Mouse (Mus musculus): ENCODE results near the gene Cacna1a. TPM values are rescaled to one million over a fixed set of nuclear protein-coding genes. Genes with fewer than 3 reads are reported as not detected.
"Not testable (repeated sequence)": the region's sequence is repeated elsewhere in the genome, so short reads cannot be mapped to it uniquely, and the experiment has no call there.

The Cacna1a gene
- total RNA-seq, 2 experiments from 2014 or later: 2.3 to 4.3 TPM

DNA sequence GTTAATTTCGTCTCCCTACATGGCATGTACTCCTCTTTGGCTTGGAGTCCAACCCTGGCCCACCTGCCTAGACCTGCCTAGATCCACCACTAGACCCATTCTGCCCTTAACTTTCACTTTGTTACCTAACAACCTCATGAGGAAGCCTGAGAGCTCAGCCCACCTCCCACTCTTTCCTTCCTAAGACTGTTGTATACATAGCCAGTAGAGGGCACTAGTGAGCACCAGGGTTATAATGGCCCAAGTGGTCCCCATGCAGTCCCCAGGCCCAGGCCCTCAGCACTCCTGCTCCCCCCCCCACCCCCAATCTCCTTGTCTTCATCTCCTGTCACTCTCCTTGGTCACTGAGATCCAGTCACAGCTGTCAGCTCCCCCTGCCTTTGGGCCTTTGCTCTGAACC is 86.2 kb downstream of the Cacna1a start:
- no peak for DNase-seq

DNA sequence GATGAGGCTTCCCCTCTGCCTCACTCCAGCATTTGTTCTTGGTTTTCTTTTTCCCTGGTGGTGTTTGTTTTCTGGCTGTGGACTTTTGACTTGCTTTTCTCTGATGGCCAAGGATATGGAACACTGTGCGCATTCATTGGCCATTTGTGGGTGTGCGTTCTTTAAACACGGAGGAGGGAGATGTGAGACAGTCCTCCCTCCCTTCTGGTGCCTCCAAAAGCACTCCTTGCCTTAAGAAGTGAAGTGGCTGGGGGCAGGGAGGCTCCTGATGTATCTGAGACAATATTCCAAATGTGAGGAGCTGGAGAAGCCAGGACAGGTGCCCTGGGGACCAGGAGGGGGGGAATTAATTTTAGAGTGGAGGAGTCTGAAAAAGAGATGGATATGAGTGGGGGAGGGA is 89.1 kb downstream of the Cacna1a start:
- DNase-seq: no peak

DNA sequence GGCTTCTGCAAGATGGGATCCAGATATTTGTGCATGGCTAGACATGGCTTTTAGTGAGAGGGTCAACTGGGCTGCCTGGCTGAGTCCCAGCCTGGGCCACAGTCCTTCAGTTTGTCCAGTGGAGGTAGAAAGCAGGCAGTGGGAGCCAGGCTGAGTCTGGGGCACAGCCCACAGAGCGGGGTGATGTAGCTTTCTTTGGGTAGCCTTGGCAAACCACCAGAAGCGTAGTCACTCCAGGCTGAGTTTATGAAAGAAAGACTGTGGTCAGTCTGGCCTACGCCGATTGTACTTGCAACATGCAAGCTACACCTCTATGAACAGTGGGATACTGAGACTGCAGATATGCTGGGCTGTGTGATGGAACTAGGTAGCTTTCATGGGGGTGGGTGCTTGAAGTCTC is 94.8 kb downstream of the Cacna1a start:
- DNase-seq: no peak

DNA sequence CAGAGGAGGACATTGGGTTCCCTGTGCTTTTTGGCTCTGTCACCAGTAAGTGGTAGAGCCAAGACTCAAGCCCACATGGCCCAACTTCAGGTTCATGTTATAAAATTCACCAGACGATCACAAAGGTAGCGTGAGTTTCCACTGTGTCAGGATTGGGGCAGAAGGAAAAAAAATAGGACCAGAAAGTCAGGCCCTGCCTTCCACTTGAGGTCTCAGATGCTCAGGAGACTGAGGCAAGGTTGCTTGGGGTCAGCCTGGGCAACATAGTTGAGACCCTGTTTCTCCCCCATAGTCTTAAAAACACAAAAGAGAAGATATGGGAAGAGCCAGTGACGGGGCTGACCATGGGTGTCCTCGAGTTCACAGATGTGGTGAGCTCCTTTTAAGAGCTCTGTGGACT is 97.1 kb downstream of the Cacna1a start:
- no peak for DNase-seq

DNA sequence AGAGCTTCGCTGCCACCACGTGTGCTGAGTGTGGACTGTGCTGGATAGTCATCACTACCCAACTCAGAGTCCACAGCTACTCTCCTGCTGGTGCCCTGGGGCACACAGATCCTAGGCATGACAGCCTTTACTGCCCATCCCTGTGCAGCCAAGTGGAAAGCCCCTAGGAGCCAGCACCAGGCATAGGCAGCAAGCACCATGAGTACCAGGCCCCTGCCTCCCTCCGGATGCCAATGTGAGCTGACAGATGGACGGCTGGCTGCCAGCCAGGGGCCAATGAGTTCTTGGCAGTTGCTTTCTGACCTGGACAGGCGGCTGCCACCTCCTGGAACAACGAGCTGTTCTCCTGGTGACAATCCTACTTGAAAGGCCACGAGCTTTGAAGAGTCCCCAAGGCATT is 97.6 kb downstream of the Cacna1a start:
- DNase-seq: peak; percentile 59 to 72

DNA sequence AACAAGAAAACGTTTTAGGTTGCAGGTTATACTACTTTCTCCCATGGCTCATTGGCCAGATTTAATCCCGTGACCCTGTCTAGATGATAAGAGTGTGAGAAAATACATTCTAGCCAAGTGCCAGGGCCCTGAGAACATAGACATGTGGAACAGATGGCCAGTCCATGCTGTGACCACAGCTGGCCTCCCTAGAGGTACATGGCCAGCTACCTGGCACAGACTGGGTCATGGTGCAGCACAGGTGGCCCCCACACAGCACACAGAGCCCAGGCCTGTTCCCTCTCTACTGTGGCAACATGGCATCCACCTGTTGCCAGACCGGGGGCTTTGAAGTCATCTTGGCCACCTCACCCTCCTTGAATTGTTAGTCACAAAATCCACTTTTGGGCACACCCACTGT is 101.0 kb downstream of the Cacna1a start:
- DNase-seq: no peak

DNA sequence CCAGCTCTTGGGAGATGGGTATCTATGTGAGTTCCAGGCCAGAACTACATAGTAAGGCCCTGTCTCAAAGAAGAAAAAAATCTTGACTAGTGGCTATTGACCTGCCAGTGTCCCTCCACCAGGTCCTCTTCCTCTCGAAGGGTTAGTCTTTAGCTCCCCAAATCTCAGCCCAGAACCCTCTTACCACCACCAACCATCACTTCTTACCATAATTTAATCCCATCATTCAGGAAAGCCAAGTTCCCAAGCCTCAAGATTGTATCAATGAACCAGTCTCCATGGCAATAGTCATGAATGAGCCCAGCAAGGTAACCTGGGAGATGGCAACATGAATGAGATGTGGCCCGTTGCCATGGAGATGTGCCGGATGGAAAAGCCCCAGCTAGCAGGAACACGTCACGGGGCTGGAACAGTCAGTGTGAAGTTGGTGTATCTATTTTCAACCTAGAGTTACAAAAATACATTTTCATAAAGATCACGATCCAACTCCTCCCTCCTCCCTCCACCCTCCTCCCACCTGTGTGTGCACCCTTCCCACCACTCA is 106.4 kb downstream of the Cacna1a start:
- DNase-seq: no peak

DNA sequence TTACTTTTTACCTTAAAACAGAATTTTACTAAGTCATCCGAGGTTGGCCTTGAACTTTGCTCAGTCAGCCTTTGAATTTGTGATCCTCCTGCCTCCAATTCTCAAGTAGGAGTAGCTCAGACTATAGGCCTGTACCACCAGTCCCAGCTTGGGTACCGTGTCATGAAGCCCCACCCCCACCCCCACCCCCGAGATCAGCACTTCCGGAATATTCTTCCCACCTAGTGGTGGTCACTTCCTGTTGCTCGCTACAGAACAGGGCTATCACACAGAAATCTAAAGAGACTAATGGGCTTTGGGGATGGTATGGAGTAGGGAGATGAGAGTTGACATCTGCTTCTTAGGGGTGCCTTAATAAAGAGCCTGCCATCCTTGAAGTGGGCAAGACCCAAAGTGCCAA is 112.9 kb downstream of the Cacna1a start:
- DNase-seq: no peak

DNA sequence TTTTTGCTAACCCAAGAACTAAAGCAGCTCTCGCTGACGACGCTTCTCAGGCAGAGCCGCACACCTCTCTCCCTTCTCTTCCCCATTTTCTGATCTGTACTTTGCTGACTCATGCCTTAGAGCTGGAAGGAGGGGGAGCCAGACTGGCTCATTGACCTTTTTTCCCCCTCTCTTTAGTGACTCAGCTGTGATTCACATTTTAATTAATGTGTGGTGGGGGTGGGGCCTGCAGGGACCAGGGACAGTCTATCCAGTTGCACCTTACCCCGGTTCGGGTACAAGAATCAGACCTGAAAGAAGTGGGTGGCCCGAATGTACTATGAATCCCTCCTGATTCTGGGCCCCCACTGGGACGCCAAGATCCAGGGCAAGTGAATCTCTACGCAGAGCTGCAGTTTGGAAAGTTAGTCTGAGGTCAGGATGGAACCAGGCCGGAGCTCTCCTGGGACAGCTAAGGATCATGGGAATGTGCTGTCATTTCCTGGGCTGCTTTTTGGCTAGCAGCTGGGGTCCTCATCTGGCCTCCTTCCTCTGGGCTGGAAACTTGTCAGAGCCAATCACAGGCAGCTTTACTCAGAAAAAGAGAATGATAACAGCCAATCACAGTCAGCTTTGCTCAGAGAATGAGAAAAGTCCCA is 113.5 kb downstream of the Cacna1a start:
- DNase-seq: peak; percentile 76 to 85

DNA sequence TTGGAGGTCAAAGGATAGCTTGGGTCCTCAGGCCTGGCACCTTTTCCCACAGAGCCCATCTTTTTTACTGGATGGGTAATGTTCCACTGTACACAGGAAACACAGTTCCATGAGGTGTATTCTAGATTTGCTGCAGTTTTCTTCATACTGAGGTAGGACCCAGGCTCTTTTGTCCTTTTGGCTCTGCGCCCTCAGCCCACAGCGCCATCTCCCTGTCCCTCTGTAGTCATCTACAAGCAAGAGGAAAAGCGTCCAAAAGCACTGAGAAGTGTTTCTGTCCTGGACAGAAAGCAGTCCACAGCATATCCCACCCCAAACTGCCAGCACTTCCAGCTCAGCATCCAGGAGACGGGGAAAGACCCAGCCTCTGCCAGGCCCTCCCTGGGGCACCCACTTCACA is 114.4 kb downstream of the Cacna1a start:
- DNase-seq: no peak

DNA sequence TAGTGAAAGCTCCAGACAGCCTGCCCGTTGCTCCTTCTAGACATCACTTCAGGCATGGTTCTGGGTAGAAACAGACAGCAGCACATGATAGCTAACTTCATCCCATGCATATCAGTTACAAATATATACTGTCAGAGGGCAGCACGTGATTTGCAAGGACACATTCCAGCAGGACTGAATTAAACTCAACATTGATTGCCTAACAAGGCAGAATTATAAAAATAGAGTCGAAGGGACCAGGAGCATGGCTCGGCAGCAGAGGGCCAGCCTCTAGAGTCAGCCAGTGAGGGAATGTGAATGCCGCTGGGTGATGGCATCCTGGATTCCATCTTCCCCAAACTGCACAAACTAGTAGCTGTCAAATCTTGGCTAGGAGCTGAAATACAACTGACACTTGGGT is 119.0 kb downstream of the Cacna1a start:
- no peak for DNase-seq

DNA sequence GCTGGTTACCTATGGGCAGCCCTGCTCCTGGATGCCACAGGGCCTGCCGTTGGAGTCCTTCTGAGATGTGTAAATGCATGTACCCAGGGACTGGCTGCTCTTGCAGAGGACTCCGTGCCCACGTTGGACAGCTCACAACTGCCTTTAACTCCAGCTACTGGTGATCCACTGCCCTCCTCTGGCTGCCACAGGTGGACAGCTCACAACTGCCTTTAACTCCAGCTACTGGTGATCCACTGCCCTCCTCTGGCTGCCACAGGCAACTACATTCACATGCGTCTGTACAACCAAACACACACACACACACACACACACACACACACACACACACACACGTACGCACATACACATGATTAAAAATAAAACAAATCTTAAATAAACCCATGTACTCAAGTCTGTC is 121.5 kb downstream of the Cacna1a start:
- DNase-seq: not testable (repeated sequence)

DNA sequence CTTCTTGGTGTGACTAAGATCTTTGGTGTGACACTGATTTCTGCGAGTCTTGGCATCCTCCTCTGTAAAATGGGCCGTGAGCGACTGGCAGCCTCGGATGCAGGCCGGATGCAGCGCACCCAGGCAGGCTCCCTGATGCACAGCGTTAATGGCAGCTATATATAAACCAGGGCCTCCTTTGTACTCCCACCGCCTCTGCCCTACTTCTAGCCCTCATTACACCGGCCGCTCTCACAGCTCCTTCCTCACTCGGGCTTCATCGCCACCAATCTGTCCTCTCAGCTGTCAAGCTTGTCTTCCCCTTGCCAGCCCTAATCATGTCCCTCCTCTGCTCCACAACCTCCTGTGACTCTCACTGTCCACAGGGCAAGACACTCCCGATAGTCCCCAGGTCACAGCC is 123.4 kb downstream of the Cacna1a start:
- DNase-seq: no peak

DNA sequence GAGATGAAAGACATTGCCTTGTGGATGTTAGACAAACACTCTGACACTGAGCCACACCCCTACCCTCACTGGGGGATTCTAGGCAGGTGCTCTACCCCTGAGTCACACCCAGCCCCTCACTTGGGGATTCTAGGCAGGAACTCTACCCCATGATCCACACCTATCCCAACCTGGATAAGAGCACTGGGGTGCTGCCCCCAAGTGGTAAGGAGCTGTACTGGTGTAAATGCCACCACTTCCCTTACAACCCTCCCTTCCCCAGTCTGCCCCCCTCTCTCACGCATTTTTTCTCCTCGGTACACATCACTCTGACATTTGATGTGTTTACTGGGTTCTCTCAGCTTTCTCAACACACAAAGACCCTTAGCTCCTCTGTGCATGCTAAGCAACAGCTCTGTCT is 125.5 kb downstream of the Cacna1a start:
- DNase-seq: peak in 1 of 2 experiments; percentile 46

DNA sequence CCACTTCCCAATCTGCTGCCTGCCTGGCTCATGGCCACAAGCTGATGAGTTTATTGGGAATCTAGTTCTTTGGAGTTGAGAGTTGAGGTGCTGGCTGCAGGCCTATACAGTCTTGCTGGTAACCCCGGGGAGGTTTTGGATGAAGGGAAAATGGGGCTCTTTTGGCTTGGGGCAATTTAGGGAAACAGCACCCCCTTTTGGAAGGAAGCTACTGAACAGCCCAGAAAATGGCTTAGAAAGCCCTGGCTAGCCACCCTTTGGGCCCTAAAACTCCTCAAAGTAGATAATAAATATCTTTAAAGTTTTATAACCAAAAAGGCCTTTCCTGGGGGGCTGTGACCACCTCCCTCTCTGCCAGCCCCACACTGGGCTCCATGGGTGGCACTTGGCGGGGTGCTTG is 129.9 kb downstream of the Cacna1a start:
- no peak for DNase-seq

DNA sequence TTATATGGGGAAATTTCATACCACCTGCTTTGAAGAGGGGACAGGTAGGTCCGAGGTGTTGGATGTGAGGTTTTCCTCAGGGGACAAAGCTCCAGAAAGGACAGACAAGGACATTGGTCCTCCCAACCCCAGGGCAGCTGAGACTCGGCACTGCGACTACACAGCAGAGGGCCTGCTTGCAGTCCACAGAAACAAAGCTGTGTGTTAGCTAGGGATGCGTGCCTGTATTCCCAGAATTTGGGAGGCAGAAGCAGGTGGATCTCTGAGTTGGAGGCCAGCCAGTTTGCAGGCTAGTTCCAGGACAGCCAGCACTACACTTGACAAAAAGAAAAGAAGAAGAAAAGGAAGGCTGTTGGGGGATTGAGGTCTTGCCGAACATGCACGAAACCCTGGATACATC is 130.5 kb downstream of the Cacna1a start:
- DNase-seq: no peak

DNA sequence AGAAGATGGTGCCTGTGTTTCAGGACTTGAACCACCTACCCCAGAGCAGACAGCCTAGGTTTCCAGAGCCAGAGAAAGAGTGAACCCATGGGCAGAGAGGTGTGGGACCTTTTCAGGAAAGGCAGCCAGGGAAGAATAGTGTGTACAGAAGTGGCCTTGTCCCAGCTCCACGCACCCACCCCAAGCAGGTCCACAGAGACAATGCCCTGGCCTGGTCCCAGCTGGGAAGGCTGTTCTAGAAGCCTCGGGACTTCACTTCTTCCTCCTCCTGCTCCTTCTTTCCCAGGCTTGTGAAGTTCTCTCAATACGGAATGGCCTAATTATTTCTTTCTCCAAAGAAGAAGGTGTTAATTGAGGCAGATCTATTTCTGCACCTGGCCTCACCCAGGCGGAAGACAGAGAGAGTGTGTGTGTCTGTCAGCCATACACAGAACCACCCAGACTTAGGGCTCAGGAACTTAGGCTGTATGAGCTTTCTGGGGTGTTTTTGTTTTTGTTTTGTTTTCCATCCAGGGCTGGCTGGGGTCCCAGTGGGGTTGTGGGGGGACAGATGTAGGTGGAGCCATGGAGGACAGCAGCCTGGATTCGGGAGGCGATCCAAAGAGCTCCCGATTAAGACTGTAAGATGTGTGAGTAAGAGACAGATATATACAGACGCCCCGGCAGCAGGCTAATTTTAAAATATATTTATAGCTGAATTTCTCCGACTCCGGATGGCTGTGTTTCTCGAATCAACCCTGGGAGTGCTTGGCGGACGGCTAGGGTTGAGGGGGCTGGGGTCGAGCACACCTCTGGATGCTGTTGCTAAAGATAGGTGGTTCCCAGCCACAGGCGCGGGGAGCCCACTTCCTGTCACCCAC is 131.8 kb downstream of the Cacna1a start:
- peak; percentile 22 to 26 for DNase-seq

DNA sequence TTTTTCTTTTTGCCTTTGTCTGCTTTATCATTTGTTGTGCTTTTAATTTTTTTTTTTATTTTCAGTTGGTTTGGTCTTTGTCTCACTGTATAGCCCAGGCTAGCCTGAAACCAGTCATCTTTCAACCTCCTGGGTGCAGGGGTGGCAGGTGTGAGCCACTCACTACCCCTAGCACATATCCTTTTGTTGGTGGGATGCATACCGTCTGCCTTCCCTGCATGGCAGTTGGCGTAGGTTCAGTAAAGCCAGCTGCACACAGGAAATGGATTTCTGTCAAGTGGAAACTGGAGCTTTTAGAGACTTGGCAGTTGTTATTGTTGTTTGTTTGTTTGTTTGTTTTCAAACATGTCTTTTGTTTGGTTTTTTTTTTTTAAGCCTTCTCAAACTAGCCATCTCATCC is 132.8 kb downstream of the Cacna1a start:
- no peak for DNase-seq

DNA sequence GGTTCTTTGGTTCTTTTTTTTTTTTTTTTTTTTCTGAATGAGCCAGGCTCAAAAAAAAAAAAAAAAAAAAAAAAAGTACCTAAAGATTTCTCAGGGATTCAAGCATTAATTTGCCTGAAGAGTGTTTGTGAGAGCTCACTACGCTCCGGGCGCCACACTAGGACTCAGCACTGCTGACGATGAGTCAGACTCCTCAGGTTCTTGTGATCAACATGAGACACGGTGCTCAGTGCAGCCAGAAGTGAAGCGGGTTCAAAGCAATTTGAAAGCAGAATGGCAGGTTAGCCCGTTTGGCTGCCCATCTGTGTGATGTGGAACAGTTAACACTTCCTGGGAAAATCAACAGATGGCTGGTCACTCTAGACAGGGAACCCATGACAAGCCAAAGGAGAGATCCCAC is 139.8 kb downstream of the Cacna1a start:
- no peak for DNase-seq

DNA sequence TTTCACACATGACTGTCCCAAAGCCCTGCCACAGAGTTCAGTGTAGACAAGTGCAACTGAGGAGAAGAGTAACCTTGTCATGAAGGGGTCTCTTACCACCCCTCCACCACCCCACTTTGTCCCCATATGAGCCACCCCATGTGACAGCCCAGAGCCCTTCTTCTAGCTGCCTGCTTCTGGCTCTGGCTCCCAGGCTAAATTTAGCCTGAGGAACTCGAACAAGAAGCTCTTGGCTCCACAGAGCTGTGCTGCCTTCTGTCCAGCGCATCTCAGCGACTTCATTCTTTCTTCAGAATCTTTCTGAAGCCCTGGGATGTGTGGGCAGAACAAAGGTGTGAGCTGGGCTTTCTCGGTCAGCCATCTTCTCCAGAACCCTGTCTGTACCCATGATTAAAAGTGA is 141.3 kb downstream of the Cacna1a start:
- DNase-seq: peak; percentile 29 to 30

DNA sequence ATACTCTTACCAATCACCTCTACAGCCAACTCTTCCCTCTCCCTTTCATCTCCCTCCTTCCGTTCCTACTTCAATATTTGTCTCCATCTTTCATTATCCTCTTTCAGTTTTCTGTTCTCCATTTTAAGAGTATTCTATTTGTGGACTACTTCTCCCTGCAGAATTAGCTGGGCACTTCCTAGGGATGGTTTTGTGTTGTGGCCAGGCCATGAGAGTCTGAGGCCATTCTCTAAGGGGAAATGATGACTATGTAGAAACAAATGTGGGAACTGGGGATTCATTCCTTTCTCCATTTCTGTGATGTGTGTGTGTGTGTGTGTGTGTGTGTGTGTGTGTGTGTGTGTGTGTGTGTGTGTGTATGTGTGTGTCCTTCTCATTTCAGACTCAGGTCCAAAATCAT is 144.5 kb downstream of the Cacna1a start:
- DNase-seq: no peak

DNA sequence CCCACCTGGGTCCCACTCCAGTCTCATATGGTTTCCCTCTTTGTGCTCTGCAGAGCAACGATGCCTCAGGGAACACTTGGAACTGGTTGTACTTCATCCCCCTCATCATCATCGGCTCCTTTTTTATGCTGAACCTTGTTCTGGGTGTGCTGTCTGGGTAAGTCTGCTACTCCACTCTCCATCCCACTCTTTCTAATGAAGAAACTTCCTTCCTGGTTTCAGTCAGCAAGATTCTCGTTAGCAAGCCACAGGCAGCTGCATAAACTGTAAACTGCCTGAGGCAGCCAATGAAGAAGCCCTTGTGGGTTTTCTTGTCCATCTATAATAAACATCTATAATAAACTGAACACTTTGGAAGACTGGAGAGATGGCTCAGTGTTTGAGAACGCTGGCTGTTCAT is 145.1 kb downstream of the Cacna1a start:
- no peak for DNase-seq

DNA sequence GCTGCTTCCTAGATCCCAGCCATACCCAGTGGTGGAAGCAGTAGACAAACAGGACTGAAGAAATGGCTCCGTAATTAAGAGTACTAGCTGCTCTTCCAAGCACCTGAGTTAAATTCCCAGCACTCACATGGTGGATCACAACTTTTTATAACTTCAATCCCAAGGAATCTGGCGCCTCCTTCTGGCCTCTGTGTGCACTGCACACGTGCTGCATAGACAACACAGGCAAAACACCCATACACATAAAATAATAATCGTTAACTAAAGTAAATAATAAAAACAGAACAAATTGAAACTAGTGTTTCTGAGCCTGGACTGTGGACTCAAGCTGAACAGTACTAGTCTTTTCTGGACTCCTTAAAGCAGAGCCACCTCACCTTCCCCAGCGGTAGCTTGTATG is 148.7 kb downstream of the Cacna1a start:
- DNase-seq: no peak

DNA sequence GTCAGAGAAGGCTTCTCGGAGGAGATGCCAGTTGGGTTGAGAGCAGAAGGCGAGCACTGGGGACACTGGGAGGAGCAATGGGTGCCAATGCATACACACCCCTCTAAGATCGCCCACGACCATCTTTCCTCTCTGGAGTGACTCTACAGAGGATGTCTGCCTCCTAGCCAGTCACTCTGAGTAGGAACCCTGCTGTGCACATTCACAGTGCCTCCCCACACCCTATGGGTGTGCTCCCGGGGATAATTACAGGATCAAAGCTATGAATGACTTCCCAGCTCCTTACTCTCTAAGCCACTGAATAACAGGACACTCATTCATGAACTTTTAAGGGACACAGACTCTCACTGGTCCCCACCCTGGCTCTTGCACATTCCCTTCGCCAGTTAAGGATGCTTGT is 151.1 kb downstream of the Cacna1a start:
- DNase-seq: no peak

All from heart, adult 18-20 months (tissue).